Mouse (Mus musculus) cerebellum, adult 2 months (tissue): ENCODE measurements at regions not wholly inside any gene's neighbourhood (a gene's known extent, or its start where the extent isn't known, plus 50 kb on each side); places are given as distances from the start of the nearest gene placed in this dataset.

ENCODE experiments used
- CTCF ChIP-seq: fragments of 200-500 bp; IDR thresholded peaks from 2 replicates; pipeline ENCODE4 v1.5.1; 2011; ENCODE audit warnings: low read depth, mild to moderate bottlenecking, control low read depth, low read length, moderate library complexity, borderline replicate concordance; ENCODE audit not compliant: insufficient read depth
- POLR2A ChIP-seq: fragments of 200-500 bp; IDR thresholded peaks from 2 replicates; pipeline ENCODE4 v1.6.1; 2011; ENCODE audit warnings: low read length, control low read depth, borderline replicate concordance; ENCODE audit not compliant: insufficient read depth

DNA sequence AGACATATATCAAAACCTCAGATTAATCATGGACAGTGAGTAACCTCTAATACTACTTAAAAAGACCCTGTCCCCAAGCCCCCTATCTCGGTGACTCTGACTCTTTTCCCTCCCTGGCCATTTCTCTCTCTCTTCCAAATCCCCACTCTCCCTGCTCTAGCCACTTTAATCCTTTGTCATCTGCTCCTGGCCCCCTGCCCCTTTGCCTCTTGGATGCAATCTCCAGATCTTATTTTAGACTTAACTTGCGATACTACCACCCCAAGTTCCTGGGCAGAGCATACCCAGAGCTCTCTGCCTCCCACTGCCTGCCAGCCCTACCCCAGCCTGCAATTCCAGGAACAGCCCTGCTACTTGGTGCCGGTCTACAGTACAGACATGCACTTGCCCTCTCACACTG, 400.0 kb downstream of the Rfpl4b start:
- TF ChIP-seq POLR2A: no peak
- TF ChIP-seq CTCF: no peak
